Mouse (Mus musculus) right cerebral cortex, adult 18-20 months (tissue): ENCODE results near the gene Dvl2.
A peak's percentile ranks its signal among the peaks of the same experiment; 100 is the strongest.

Experiments used
- DNase-seq: peaks from one replicate; pipeline ENCODE4 v3.0.0; 2022; ENCODE audit warnings: mixed read lengths

Gene Dvl2

GRCm38 (mm10) chr11:69982225-69982624 lies 18.2 kb upstream of the Dvl2 start, which contains the start of gene Elp5:
Gene Elp5, minus strand, starts transcription at chr11:69982517.
- no peak for DNase-seq

- no peak for DNase-seq
Measured at GRCm38 (mm10) chr11:69982877-69983276, 17.5 kb upstream of the Dvl2 start.

- DNase-seq, result no peak
Measured at GRCm38 (mm10) chr11:69983377-69983776, 17.0 kb upstream of the Dvl2 start.

GRCm38 (mm10) chr11:69984431-69984830 lies 16.0 kb upstream of the Dvl2 start:
- DNase-seq, result no peak

GRCm38 (mm10) chr11:69989949-69990348 lies 10.4 kb upstream of the Dvl2 start:
- no peak for DNase-seq

- DNase-seq, result peak; percentile 96
Measured at GRCm38 (mm10) chr11:69990850-69991691, 9.3 kb upstream of the Dvl2 start, which contains the start of gene Gabarap. Gene Gabarap, plus strand, starts transcription at chr11:69991143.

GRCm38 (mm10) chr11:69991711-69992110 lies 8.7 kb upstream of the Dvl2 start:
- DNase-seq, result no peak

GRCm38 (mm10) chr11:69992396-69992795 lies 8.0 kb upstream of the Dvl2 start:
- DNase-seq, result no peak

GRCm38 (mm10) chr11:69992932-69993331 lies 7.5 kb upstream of the Dvl2 start:
- no peak for DNase-seq

- DNase-seq, result no peak
Measured at GRCm38 (mm10) chr11:69994401-69995090, 5.8 kb upstream of the Dvl2 start.

- DNase-seq, result peak; percentile 99
Measured at GRCm38 (mm10) chr11:69995391-69995960, 4.9 kb upstream of the Dvl2 start, which contains the start of gene Phf23. Gene Phf23, plus strand, starts transcription at chr11:69995777.

GRCm38 (mm10) chr11:69996161-69997061 lies 4.0 kb upstream of the Dvl2 start:
- DNase-seq, result peak; percentile 40

GRCm38 (mm10) chr11:69997070-69997509 lies 3.3 kb upstream of the Dvl2 start:
- peak; percentile 73 for DNase-seq

- DNase-seq, result no peak
Measured at GRCm38 (mm10) chr11:69998567-69999491, 1.6 kb upstream of the Dvl2 start.

GRCm38 (mm10) chr11:69999666-70000065 lies 729 bp upstream of the Dvl2 start:
- no peak for DNase-seq

- DNase-seq, result no peak
Measured at GRCm38 (mm10) chr11:70001159-70001558, 764 bp downstream of the Dvl2 start.

- no peak for DNase-seq
Measured at GRCm38 (mm10) chr11:70001865-70002264, 1.5 kb downstream of the Dvl2 start.

- DNase-seq, result no peak
Measured at GRCm38 (mm10) chr11:70002471-70002870, 2.1 kb downstream of the Dvl2 start.

GRCm38 (mm10) chr11:70005521-70005920 lies 5.1 kb downstream of the Dvl2 start:
- no peak for DNase-seq

GRCm38 (mm10) chr11:70010033-70010432 lies 9.6 kb downstream of the Dvl2 start:
- DNase-seq, result no peak

- no peak for DNase-seq
Measured at GRCm38 (mm10) chr11:70010548-70010947, 10.2 kb downstream of the Dvl2 start.
